Mouse (Mus musculus) heart, adult 9 months (tissue): Measurements from ENCODE around the gene Dhx58.

ENCODE experiments used
- DNase-seq, 2 experiments: peaks; one replicate each; pipeline ENCODE4 v3.0.0; 2022; ENCODE audit warnings: low spot score in 2 of 2

Gene Dhx58

DNA sequence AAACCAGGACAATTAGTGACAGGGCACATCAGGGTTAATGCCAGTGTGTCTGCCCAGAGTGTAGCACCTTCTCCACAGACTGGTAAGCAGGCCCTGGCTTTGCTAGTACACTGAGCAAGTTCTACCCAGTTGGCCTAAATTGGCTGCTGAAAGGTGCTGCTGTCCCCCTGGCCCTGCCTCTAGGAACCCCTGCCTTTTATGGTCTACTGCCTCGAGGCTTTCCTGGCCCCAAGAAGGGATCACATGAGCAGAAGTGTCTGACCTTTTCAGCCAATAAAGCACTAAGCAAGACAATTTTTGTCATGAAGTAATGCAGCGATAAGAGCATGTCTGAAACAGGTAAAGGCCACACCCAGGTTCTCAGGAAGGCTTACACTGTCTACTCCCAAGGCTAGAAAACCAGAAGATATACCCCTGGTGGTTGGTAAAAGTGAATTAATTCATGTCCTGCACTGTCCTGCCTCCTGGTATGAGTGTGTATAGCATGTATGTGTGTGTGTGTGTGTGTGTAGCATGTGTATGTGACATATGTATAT, 18.5 kb upstream of the Dhx58 start:
- no peak for DNase-seq

- no peak for DNase-seq
These were observed 17.9 kb upstream of the Dhx58 start for GRCm38 (mm10) chr11:100721776-100722492.

DNA sequence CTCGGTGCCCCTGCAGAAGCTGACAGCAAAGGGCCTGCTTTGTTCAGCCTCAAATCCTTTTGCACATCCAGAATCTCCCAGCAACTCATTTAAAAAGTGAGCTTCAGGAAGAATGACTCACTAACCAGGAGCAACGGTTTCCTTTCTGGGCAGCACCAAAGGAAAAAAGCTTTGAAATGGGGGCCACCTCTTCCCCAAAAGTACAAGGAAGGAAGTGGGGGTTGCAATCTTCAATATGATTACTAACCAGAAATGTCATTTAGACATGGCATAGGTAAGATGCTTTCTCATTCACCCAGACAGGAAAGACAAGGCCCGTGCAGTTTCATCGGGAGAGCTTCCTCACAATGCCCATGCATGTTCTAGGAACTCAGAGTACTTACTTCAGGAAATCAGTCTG, 17.2 kb upstream of the Dhx58 start:
- DNase-seq, result peak in 1 of 2 experiments; percentile 59

GRCm38 (mm10) chr11:100720345-100720744, 16.3 kb upstream of the Dhx58 start:
- DNase-seq, result no peak

- DNase-seq, result no peak
These were observed 15.8 kb upstream of the Dhx58 start for GRCm38 (mm10) chr11:100719893-100720292.

GRCm38 (mm10) chr11:100719312-100719711, 15.2 kb upstream of the Dhx58 start:
- DNase-seq, result peak in 1 of 2 experiments; percentile 42

DNA sequence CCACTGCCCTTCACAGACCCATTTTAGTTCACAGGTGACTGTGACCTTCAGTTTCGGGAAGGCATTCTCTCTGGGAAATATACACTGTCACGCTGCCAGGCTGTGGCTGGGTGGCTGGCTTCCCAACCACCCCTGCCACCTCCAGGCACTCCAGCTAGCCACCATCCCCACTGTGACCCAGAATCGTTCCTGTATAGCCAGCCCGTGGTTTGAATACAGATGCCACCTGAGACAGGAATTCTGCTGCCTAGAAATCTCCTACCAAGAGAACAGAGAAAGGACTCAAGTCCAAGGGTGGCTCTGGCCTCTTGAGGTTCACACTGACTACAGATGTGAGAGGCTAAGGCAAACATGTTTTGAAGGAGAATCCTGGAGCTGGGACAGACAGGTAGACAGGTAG, 14.8 kb upstream of the Dhx58 start:
- no peak for DNase-seq

GRCm38 (mm10) chr11:100718462-100718861, 14.4 kb upstream of the Dhx58 start:
- DNase-seq, result no peak

- no peak for DNase-seq
These were observed 12.6 kb upstream of the Dhx58 start for GRCm38 (mm10) chr11:100716649-100717048.

DNA sequence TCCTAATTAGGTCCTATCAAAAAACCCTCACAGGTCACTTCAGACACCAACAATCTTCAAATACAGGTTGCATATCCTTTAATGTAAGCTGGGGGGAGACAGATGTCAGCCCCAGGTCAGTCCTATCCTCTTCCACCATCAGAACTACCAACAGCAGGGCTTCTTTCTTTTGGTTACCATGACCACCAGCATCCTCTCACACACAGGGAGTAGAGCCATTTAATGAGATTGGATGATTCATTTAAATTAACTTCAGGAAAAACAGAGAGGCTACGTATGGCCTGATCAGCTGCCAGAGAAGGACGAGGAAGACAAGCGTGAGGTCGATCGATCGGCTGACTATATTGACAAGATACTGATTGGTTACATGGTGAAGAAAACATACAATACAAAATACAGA, 10.9 kb upstream of the Dhx58 start:
- DNase-seq, result no peak

DNA sequence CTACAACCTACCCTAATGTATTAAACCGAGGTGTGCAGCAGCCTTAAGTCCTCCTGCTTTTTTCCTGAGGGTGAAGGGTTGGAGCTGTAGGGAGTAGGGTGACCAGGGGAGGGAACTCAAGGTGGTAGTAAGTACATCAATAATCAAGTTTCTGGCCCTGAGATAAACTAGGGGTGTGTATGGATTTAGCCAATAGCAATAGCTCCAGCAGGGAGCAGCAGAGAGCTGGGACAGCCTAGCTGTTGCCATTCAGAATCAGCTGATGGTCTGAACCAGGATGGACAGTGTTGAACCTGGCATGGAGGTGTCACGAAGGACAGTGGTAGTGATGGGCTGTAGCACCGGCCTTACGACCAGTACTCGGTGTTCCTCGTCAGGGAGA, 10.5 kb upstream of the Dhx58 start:
- DNase-seq, result peak; percentile 78 to 86

GRCm38 (mm10) chr11:100713735-100714533, 9.9 kb upstream of the Dhx58 start, which contains the start of gene Hspb9:
TSS of gene Hspb9 (plus strand) at chr11:100713850.
- DNase-seq, result peak; percentile 80 to 84

GRCm38 (mm10) chr11:100713174-100713573, 9.1 kb upstream of the Dhx58 start:
- peak in 1 of 2 experiments; percentile 18 for DNase-seq

GRCm38 (mm10) chr11:100711783-100712615, 7.9 kb upstream of the Dhx58 start, which contains the start of gene Kat2a:
TSS of gene Kat2a (minus strand) at chr11:100712465.
- DNase-seq, result peak; percentile 84

GRCm38 (mm10) chr11:100710977-100711376, 6.9 kb upstream of the Dhx58 start:
- no peak for DNase-seq

DNA sequence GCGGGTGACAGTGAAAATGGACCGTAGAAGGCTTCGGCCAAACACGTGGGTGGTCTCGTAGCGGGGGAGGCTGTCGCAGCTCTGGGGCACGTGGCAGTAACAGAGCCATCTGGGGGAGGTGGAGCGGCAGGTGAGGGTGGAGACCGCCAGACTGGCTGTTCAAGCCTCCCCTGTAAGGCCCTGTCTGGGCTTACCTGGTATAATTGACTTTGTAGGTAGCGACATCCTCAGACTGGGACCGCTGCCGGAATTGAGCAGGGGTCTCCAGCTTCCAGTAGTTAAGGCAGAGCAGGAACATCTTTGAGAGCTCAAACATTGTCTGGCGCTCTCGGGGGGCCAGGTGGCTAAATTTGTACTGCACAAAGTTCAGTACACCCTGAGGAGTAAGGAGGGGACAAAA, 6.5 kb upstream of the Dhx58 start:
- DNase-seq, result no peak

- no peak for DNase-seq
These were observed 5.2 kb upstream of the Dhx58 start for GRCm38 (mm10) chr11:100709201-100709810.

DNA sequence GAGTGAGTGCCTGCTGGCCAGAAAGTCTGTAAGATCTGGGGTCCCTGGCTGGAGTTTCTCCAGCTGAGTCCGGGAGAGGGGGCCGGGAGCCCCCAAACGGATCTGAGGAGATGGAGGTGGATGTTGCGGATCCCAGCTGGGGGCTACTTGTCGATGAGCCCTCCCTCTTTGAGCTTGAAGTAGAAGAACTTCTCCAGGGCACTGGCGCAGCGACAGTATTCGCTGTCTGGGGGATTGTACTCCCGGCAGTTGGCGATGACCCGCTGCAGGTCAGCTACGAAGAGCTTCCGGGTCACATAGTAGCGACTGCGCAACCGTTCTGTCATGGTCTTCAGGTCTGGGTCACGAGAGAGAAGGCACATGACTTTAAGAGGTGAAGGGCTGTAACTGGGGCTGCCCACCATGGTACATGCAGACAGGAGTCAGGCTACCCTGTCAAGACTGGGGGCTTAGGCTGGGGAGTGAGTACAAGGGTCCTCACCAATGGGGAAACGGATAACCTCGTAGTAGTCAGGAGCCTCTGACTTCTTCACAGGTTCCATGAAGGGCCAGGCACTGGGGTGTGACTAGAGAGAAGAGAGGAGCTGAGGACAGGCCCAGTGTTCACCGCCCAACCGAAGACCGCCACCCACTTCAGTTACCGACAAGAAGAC, 1.1 kb upstream of the Dhx58 start:
- DNase-seq, result no peak

GRCm38 (mm10) chr11:100703366-100703765, 705 bp downstream of the Dhx58 start:
- no peak for DNase-seq

DNA sequence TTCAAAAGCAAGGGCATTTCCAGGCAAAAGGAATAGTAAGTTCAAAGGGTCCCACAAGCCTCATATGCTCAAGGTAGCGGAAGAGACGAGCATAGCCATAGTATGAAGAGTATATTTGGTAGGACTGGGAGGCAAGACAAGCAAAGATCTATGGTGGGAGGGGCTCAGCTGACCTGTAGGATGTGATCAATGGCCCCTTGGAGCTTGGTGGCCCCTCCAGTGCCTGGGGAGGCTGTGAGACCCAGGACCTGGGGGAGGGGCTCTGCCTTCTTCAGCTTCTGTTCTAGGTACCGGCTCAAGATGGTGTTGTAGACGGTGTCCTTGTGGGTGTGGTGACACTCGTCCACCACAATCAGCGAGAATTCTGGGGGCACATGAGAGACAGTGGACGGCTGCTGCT, 1.2 kb downstream of the Dhx58 start:
- DNase-seq, result no peak
